18 mouse cellular contexts compared by ENCODE assay signal in genomic region chr12:73402137-73402712, GRCm38 (mm10).
DNase-seq lines count a peak whose midpoint lies in the region; ATAC-seq and TF ChIP-seq lines count a peak whose summit lies in the region.
"Had no signal": no experiment of that assay in that cellular context is flagged by ENCODE, and none has a peak within 500 bp of the region (broad histone marks: within the 10 kb centered on the region; RNA-seq: fewer than 3 reads in every experiment).

No protein-coding gene starts in this region.

- H3K4me2 ChIP-seq in heart, embryonic 12.5 days = no peak overlapping the region
- H3K4me2 ChIP-seq: embryonic facial prominence, embryonic 13.5 days; hindbrain, embryonic 15.5 days; limb, embryonic 12.5 days; stomach, embryonic 15.5 days had no signal

- H3K27ac ChIP-seq in heart, embryonic 12.5 days (ENCODE audit: poor library complexity, severe bottlenecking) = peak overlapping the region; percentile 95
- H3K27ac ChIP-seq in thymus, adult 2 months (ENCODE audit: control insufficient read depth, insufficient read depth, low read length) = peak overlapping the region; percentile 56
- H3K27ac ChIP-seq: embryonic facial prominence, embryonic 13.5 days; hindbrain, embryonic 15.5 days; left cerebral cortex, adult 2 months; limb, embryonic 12.5 days; stomach, embryonic 15.5 days had no signal

- no peaks in the 10 kb centered on the region for H3K9me3 ChIP-seq in heart, embryonic 12.5 days (replicated peaks)
- H3K9me3 ChIP-seq: embryonic facial prominence, embryonic 13.5 days; hindbrain, embryonic 15.5 days; limb, embryonic 12.5 days; stomach, embryonic 15.5 days had no signal

- no peak for ATAC-seq in heart, embryonic 12.5 days (ENCODE audit: insufficient number of reproducible peaks, low FRiP score)
- ATAC-seq: midbrain, embryonic 16.5 days; Patski had no signal

- no peak for TF ChIP-seq CTCF in thymus, adult 2 months (IDR thresholded peaks at IDR 0.05; ENCODE audit: borderline replicate concordance, control insufficient read depth, extremely low read depth, insufficient read depth, low read length, poor library complexity)

- 48% methylated on average over 5 of the region's 5 CpGs for WGBS in heart, embryonic 12.5 days
- 37% methylated on average over 5 of the region's 5 CpGs for WGBS in thymus, adult 2 months

- H3K9ac ChIP-seq in heart, embryonic 12.5 days = no peak overlapping the region
- H3K9ac ChIP-seq: embryonic facial prominence, embryonic 13.5 days; hindbrain, embryonic 15.5 days; limb, embryonic 12.5 days; stomach, embryonic 15.5 days had no signal

- DNase-seq in heart, adult 18-20 months = no peak
- peak; percentile 4 for DNase-seq in urinary bladder, adult 2 months (ENCODE audit: low spot score)
- no peak for DNase-seq in urinary bladder, postnatal 14 days (ENCODE audit: low spot score)
- peak; percentile 46 for DNase-seq in thymus, adult 2 months
- no peak for DNase-seq in embryo, embryonic 11 days
- DNase-seq in retina, embryonic 14.5 days (ENCODE audit: low spot score) = no peak
- DNase-seq: cerebellum, adult 8-10 months; kidney, adult 11 months; kidney, postnatal 14 days; lung, postnatal 10 days had no signal

- H3K4me1 ChIP-seq in heart, embryonic 12.5 days (replicated peaks) = peaks cover 37% of the 10 kb centered on the region
- H3K4me1 ChIP-seq in thymus, adult 2 months (replicated peaks; ENCODE audit: control insufficient read depth, insufficient read depth, low read length) = peaks cover 47% of the 10 kb centered on the region
- H3K4me1 ChIP-seq: hindbrain, embryonic 15.5 days had no signal

- H3K36me3 ChIP-seq in heart, embryonic 12.5 days = no peaks in the 10 kb centered on the region
- H3K36me3 ChIP-seq in thymus, adult 2 months (ENCODE audit: control insufficient read depth, insufficient read depth, low read length) = no peaks in the 10 kb centered on the region
- H3K36me3 ChIP-seq: embryonic facial prominence, embryonic 13.5 days; hindbrain, embryonic 15.5 days; limb, embryonic 12.5 days; stomach, embryonic 15.5 days had no signal

- H3K4me3 ChIP-seq in heart, embryonic 12.5 days = no peak overlapping the region
- H3K4me3 ChIP-seq in thymus, adult 2 months (ENCODE audit: control insufficient read depth, insufficient read depth, low read length) = no peak overlapping the region
- H3K4me3 ChIP-seq: embryonic facial prominence, embryonic 13.5 days; hindbrain, embryonic 15.5 days; left cerebral cortex, adult 2 months; limb, embryonic 12.5 days; stomach, embryonic 15.5 days had no signal

- no peak for TF ChIP-seq POLR2A in thymus, adult 2 months (IDR thresholded peaks at IDR 0.05; ENCODE audit: control insufficient read depth, extremely low read depth, insufficient read depth, low read length, poor library complexity)

- no peaks in the 10 kb centered on the region for H3K27me3 ChIP-seq in heart, embryonic 12.5 days (replicated peaks)
- H3K27me3 ChIP-seq in thymus, adult 2 months (ENCODE audit: control insufficient read depth, insufficient read depth, low read length) = no peaks in the 10 kb centered on the region
- H3K27me3 ChIP-seq: embryonic facial prominence, embryonic 13.5 days; hindbrain, embryonic 15.5 days; limb, embryonic 12.5 days; Patski; stomach, embryonic 15.5 days had no signal

Comparison
In these comparisons a context has a peak if more than half of its experiments do, and no peak if none do; other contexts are left out.
1. DNase-seq: peak in urinary bladder, adult 2 months (single experiment) and thymus, adult 2 months (single experiment); none in heart, adult 18-20 months (0 of 2), urinary bladder, postnatal 14 days (single experiment), embryo, embryonic 11 days (single experiment) and retina, embryonic 14.5 days (single experiment).